Mouse (Mus musculus) spleen, adult 2 months (tissue): Measurements from ENCODE around the gene Plb1. TPM values are rescaled to one million over a fixed set of nuclear protein-coding genes. Genes with fewer than 3 reads are reported as not detected.

Source experiments
- DNase-seq, 2 experiments: peaks; one replicate each; pipeline versions ENCODE4 v3.0.0 to v3.0.0-alpha.2; 2012 to 2021; ENCODE audit warnings: low spot score in 2 of 2, low read depth in 1 of 2
- H3K27ac ChIP-seq: fragments of 200-500 bp; 2 replicates; pipeline ENCODE4 v1.5.1; 2012; ENCODE audit warnings: low read length, inconsistent platforms; ENCODE audit not compliant: insufficient read depth
- H3K27me3 ChIP-seq: fragments of 200-500 bp; 2 replicates; pipeline ENCODE4 v1.6.1; 2012; ENCODE audit warnings: mild to moderate bottlenecking, moderate library complexity, low read length, inconsistent platforms; ENCODE audit not compliant: control insufficient read depth, insufficient read depth
- H3K36me3 ChIP-seq: fragments of 200-500 bp; 2 replicates; pipeline ENCODE4 v1.6.1; 2012; ENCODE audit warnings: mild to moderate bottlenecking, low read length, inconsistent platforms; ENCODE audit not compliant: control insufficient read depth, insufficient read depth
- H3K4me1 ChIP-seq: fragments of 200-500 bp; 2 replicates; pipeline ENCODE4 v1.6.1; 2011; ENCODE audit warnings: inconsistent platforms; ENCODE audit not compliant: control insufficient read depth, insufficient read depth, insufficient read length
- H3K4me3 ChIP-seq: fragments of 200-500 bp; 2 replicates; pipeline ENCODE4 v1.5.1; 2011; ENCODE audit warnings: mild to moderate bottlenecking, inconsistent platforms; ENCODE audit not compliant: insufficient read depth, insufficient read length; ENCODE audit errors: extremely low read depth
- CTCF ChIP-seq: fragments of 200-500 bp; IDR thresholded peaks from 2 replicates; pipeline ENCODE4 v1.5.1; 2011; ENCODE audit warnings: mild to moderate bottlenecking, inconsistent platforms; ENCODE audit not compliant: insufficient read depth, insufficient read length, insufficient replicate concordance; ENCODE audit errors: extremely low read depth
- POLR2A ChIP-seq: fragments of 200-500 bp; IDR thresholded peaks from 2 replicates; pipeline ENCODE4 v1.6.1; 2011; ENCODE audit warnings: low read depth, low read length, inconsistent platforms
- WGBS: fragments of 180-500 bp; shearing (Covaris S2); methylation state at CpG from one replicate; pipeline ENCODE4 v1.1.7; 2018; 5-methylcytosine and 5-hydroxymethylcytosine counted together
- polyA plus RNA-seq: library from polyadenylated mRNA; depleted of rRNA; stranded (reverse); fragments of >200 nt; gene quantifications from 2 replicates; pipeline ENCODE4 v1.2.3, GENCODE M21; 2012

Plb1 gene
- polyA plus RNA-seq, 1 experiment, result 0.29 TPM

GRCm38 (mm10) chr5:32243286-32243885 is 10.9 kb downstream of the Plb1 start:
- TF ChIP-seq POLR2A, result no peak
- no peak for TF ChIP-seq CTCF
- Histone ChIP-seq H3K4me1 (peaks cover 3% of the 10 kb centered on the region; the same call in 1 of the 2 replicates), H3K27me3 (no peaks in the 10 kb centered on the region), H3K27ac (no peak overlapping the region), H3K4me3 (no peak overlapping the region), H3K36me3 (no peaks in the 10 kb centered on the region)
- 87% methylated on average over 7 of the region's 7 CpGs for WGBS
- DNase-seq, result no peak

GRCm38 (mm10) chr5:32245385-32245784 is 12.9 kb downstream of the Plb1 start:
- no peak overlapping the region for H3K4me3 ChIP-seq
- H3K27ac ChIP-seq, result no peak overlapping the region
- 65% methylated on average over 3 of the region's 3 CpGs for WGBS
- no peaks in the 10 kb centered on the region for H3K4me1 ChIP-seq
- TF ChIP-seq CTCF (no peak), POLR2A (no peak)
- DNase-seq, result no peak
- H3K36me3 ChIP-seq, result no peaks in the 10 kb centered on the region
- H3K27me3 ChIP-seq, result no peaks in the 10 kb centered on the region

DNA sequence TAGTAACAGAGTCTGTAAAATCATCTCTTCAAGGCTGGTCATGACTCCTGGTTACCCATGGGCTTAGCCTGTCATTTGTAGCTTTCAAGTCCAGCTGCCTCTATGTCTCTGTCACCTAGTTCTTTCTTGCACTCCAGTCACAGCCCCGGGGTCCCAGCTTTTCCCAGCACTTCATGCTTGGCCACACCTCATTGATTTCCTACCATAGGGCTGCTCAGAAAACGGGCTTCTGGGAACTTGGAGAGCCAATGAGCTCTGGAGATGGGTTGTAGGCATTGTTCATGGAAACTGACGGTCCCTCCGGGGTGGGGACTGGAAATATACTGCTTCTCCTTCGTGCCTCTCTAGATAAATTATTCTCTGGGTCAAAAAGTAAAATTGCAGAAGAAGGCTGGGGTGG is 28.2 kb downstream of the Plb1 start:
- no peaks in the 10 kb centered on the region for H3K36me3 ChIP-seq
- WGBS, result 68% methylated on average over 5 of the region's 5 CpGs
- H3K4me1 ChIP-seq, result no peaks in the 10 kb centered on the region
- TF ChIP-seq CTCF, result no peak
- TF ChIP-seq POLR2A, result no peak
- no peak for DNase-seq
- H3K27me3 ChIP-seq, result no peaks in the 10 kb centered on the region
- H3K4me3 ChIP-seq, result no peak overlapping the region
- no peak overlapping the region for H3K27ac ChIP-seq

DNA sequence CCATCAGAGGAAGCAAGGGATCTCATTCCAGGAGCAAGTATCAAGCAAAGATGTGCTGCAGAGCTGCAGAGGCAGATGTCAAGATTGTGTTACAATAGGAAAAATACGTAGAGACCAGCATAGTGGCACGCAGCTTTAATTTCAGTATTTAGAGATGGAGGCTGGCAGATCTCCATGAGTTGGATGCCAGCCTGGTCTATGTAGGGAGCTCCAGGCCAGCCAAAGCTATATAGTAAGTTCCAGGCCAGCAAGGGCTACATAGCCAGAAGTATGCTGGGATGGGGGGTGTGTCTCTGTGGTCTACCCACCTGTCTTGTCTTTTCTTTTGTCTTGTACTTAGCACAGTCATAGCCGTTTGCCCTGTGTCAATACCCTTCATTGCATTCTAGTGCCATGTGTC is 28.7 kb downstream of the Plb1 start:
- Histone ChIP-seq H3K27ac (no peak overlapping the region), H3K4me3 (no peak overlapping the region), H3K36me3 (no peaks in the 10 kb centered on the region), H3K4me1 (no peaks in the 10 kb centered on the region), H3K27me3 (no peaks in the 10 kb centered on the region)
- 90% methylated on average over 3 of the region's 3 CpGs for WGBS
- TF ChIP-seq CTCF (no peak), POLR2A (no peak)
- DNase-seq, result no peak

- Histone ChIP-seq H3K4me3 (no peak overlapping the region), H3K36me3 (no peaks in the 10 kb centered on the region), H3K27me3 (no peaks in the 10 kb centered on the region), H3K27ac (no peak overlapping the region), H3K4me1 (no peaks in the 10 kb centered on the region)
- DNase-seq, result no peak
- 87% methylated on average over 4 of the region's 4 CpGs for WGBS
- TF ChIP-seq POLR2A (no peak), CTCF (no peak)
These were observed 30.0 kb downstream of the Plb1 start for GRCm38 (mm10) chr5:32262534-32262933.

GRCm38 (mm10) chr5:32272502-32272901 is 40.0 kb downstream of the Plb1 start:
- no peak for TF ChIP-seq CTCF
- no peak for TF ChIP-seq POLR2A
- DNase-seq, result no peak
- H3K4me1 ChIP-seq, result no peaks in the 10 kb centered on the region
- WGBS, result 66% methylated on average over 7 of the region's 7 CpGs
- no peak overlapping the region for H3K4me3 ChIP-seq
- H3K27ac ChIP-seq, result no peak overlapping the region
- no peaks in the 10 kb centered on the region for H3K27me3 ChIP-seq
- H3K36me3 ChIP-seq, result no peaks in the 10 kb centered on the region

- Histone ChIP-seq H3K4me1 (no peaks in the 10 kb centered on the region), H3K4me3 (no peak overlapping the region), H3K27me3 (no peaks in the 10 kb centered on the region), H3K27ac (no peak overlapping the region), H3K36me3 (no peaks in the 10 kb centered on the region)
- no peak for TF ChIP-seq CTCF
- TF ChIP-seq POLR2A, result no peak
- WGBS, result 82% methylated on average over 5 of the region's 5 CpGs
- no peak for DNase-seq
These were observed 45.6 kb downstream of the Plb1 start for GRCm38 (mm10) chr5:32278000-32278694.
